Mouse (Mus musculus): Measurements from ENCODE around the gene Plch2. TPM values are rescaled to one million over a fixed set of nuclear protein-coding genes. Genes with fewer than 3 reads are reported as not detected.

Gene Plch2
- total RNA-seq, 2 experiments from 2014 or later = 0.38 TPM; not detected in 1

- no peak for TF ChIP-seq CTCF (IDR thresholded peaks at IDR 0.05)
- intact Hi-C loops (cut with DNase I) = loop anchor here (5.0 to 10.0 kb wide), 2 partner anchors 106 to 234 kb away; partner anchors contain the start of genes Hes5, Pank4 and Ttc34
- Histone ChIP-seq H3K27ac (no peak overlapping the region; the same call in 1 of the 2 replicates), H3K4me3 (peak overlapping the region; percentile 89; the same call in 1 of the 2 replicates)
- no peak for DNase-seq
Measured at GRCm38 (mm10) chr4:155068357-155068972, 11.9 kb upstream of the Plch2 start.

DNA sequence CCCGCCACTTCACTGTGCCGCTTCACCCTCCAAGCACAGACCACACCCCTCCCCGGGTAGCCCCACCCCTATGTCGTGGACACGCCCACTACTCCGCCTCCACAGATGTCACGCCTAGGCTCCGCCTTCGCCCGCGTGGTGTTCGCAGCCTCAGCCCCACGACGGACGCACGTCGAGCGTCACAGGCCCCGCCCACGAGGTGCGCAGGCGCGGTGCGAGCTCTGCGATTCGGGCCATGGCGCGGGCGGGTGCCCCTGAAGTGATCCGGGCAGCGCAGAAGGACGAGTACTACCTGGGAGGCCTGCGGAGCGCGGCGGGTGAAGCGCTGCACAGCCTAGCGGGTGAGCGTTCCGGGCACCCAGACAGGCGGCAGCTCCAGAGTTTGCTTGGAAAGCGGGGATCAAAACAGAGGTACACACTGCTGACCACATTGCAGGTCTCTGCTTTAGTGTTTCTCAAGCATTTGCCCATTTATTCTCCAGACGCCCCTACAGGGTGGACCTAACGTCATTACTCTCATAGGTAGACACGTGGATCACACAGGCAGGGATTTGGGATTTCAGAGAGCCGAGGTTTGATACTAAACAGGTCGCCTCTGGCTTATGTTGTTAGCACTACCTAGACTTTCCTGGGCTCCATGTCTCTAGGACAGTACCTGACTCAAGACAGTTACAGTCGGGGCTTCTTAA lies 10.4 kb upstream of the Plch2 start, which contains the start of gene Pex10:
Gene Pex10, plus strand, starts transcription at position 183 of the 689 bp plus-strand sequence.
- H3K27ac ChIP-seq = peak within 1 kb of the TSS; percentile 99
- no peak for TF ChIP-seq CTCF (IDR thresholded peaks at IDR 0.05)
- peak; percentile 98 for DNase-seq
- intact Hi-C loops (cut with DNase I) = loop anchor here (1.0 to 10.0 kb wide), 4 partner anchors 105 to 232 kb away; partner anchors contain the start of genes Hes5, Pank4 and Ttc34
- peak within 1 kb of the TSS; percentile 89 for H3K4me3 ChIP-seq

DNA sequence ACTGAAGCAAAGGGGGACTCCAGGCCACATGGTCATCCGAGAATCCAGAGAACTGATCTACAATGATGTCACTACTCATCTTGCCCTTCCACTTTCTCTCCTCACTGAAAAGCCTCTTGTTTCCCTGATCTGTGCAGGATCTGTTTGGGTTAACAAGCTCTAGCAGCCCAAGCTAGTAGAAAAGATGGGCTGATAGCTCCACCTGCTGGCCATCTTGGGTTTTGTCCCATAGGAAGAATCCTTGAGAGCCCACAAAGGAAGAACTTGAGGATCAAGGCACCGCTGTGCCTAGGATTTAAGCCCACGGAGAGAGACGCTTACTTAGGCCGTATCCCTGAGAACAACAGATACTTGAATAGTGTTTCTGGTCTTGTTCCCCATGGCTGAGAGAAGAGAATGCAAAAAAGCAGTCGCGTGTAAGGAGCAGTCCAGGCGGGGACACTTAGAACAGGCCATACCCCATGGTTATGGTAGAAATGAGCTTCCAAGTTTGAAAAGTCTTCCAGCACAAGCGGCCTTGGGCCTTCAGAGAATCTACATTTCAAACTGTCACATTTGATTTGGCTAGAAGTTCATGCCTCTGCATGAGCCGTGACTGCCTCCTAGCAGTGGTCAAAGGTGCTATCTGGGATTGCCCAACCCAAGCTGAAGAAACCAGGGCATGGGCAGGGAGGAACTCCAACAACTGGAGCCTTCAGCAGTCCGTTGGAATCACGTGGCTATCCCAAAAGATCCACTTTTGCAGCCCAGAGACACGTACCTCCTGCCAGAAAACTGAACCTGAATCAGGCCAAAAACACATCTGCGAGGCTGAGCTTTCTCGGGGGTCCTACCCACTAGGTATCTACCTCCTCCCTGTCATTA lies 9.6 kb upstream of the Plch2 start:
- Histone ChIP-seq H3K4me3 (peak overlapping the region; percentile 89), H3K27ac (peak overlapping the region; percentile 99)
- DNase-seq = peak; percentile 88
- intact Hi-C loops (cut with DNase I) = loop anchor here (1.0 to 10.0 kb wide), 4 partner anchors 104 to 231 kb away; partner anchors contain the start of genes Hes5, Pank4 and Ttc34
- TF ChIP-seq CTCF (IDR thresholded peaks at IDR 0.05) = peak; percentile 91

- Histone ChIP-seq H3K27ac (no peak overlapping the region), H3K4me3 (no peak overlapping the region)
- intact Hi-C loops (cut with DNase I) = loop anchor here (5.0 to 10.0 kb wide), 2 partner anchors 77 to 230 kb away; partner anchors contain the start of gene Ttc34
- DNase-seq = no peak
- TF ChIP-seq CTCF (IDR thresholded peaks at IDR 0.05) = no peak
Measured at GRCm38 (mm10) chr4:155064474-155064873, 7.9 kb upstream of the Plch2 start.

GRCm38 (mm10) chr4:155063895-155064294 lies 7.3 kb upstream of the Plch2 start:
- no peak for TF ChIP-seq CTCF (IDR thresholded peaks at IDR 0.05)
- intact Hi-C loops (cut with DNase I) = loop anchor here (5.0 to 10.0 kb wide), 2 partner anchors 77 to 229 kb away; partner anchors contain the start of gene Ttc34
- Histone ChIP-seq H3K27ac (no peak overlapping the region), H3K4me3 (no peak overlapping the region)
- DNase-seq = no peak

DNA sequence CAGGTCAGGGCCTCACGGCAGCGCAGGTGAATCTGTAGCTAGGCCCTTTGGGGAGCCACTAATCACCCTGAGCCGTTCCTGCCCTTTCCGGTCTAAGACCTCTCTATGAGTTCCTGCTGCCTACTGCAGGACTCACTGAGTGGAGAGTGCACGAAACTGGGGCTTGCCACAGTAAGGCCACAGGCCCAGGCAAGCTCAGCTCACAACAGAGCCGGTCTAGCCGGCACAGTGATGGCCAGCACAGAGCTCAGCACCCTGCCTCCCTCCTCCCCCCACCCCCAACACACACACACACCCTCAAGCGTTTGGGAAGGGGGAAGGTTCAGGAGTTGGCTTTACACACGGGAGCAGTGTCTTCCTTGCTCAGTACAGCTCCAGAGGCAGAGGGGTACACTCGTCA lies 1.7 kb upstream of the Plch2 start:
- no peak for DNase-seq
- intact Hi-C loops (cut with DNase I) = no loop called here
- no peak for TF ChIP-seq CTCF (IDR thresholded peaks at IDR 0.05)
- Histone ChIP-seq H3K4me3 (no peak overlapping the region), H3K27ac (no peak overlapping the region)

- no peak overlapping the region for H3K4me3 ChIP-seq
- DNase-seq = no peak
- TF ChIP-seq CTCF (IDR thresholded peaks at IDR 0.05) = no peak
- intact Hi-C loops (cut with DNase I) = no loop called here
- H3K27ac ChIP-seq = no peak overlapping the region
Measured at GRCm38 (mm10) chr4:155050116-155050515, 6.5 kb downstream of the Plch2 start.

GRCm38 (mm10) chr4:155046636-155047035 lies 9.9 kb downstream of the Plch2 start:
- no peak for DNase-seq
- Histone ChIP-seq H3K27ac (no peak overlapping the region), H3K4me3 (no peak overlapping the region)
- intact Hi-C loops (cut with DNase I) = no loop called here
- TF ChIP-seq CTCF (IDR thresholded peaks at IDR 0.05) = no peak

- H3K27ac ChIP-seq = no peak overlapping the region
- intact Hi-C loops (cut with DNase I) = loop anchor here (5.0 kb wide), 1 partner anchor 41 kb away; no protein-coding TSS in a partner anchor
- no peak for TF ChIP-seq CTCF (IDR thresholded peaks at IDR 0.05)
- DNase-seq = no peak
- peak overlapping the region; percentile 47 for H3K4me3 ChIP-seq
Measured at GRCm38 (mm10) chr4:155043289-155043625, 13.3 kb downstream of the Plch2 start.

DNA sequence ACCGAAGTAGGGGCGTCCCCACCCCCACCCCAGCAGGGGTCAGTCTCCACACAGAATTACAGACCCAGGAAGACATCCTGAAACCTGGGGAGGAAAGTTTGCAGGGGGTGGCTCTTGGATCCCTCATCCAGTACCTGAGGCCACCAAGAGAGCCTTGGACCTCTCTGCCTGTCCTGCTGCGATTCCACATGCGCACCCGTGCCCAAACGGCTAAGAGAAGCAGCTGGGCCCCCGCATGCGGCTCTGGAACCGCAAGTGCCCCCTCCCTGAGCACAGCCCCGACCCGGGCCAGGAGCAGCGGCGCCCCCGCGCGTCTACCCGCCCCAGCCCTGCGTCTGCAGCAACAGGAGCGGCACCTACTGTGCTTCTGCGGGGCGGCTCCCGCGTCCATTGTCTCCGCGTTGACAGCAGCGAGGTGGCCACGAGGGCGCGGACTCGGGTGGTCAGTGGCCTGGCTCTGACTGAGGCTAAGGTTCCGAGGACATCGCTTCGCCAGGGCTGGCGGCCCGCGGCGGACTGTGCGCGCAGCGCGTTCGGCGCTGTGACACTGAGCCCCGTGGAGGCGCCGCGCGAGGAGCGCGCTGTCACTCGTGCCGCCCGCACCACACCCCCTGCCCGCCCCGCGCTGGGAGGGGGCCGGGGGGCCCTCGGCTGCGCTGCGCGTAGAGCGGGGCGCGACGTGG lies 13.8 kb downstream of the Plch2 start:
- TF ChIP-seq CTCF (IDR thresholded peaks at IDR 0.05) = no peak
- intact Hi-C loops (cut with DNase I) = loop anchor here (5.0 kb wide), 1 partner anchor 40 kb away; no protein-coding TSS in a partner anchor
- no peak for DNase-seq
- Histone ChIP-seq H3K27ac (no peak overlapping the region), H3K4me3 (peak overlapping the region; percentile 47)

GRCm38 (mm10) chr4:155040696-155041095 lies 15.9 kb downstream of the Plch2 start:
- DNase-seq = no peak
- Histone ChIP-seq H3K27ac (no peak overlapping the region), H3K4me3 (no peak overlapping the region)
- TF ChIP-seq CTCF (IDR thresholded peaks at IDR 0.05) = no peak
- intact Hi-C loops (cut with DNase I) = loop anchor here (5.0 kb wide), 1 partner anchor 38 kb away; no protein-coding TSS in a partner anchor

DNA sequence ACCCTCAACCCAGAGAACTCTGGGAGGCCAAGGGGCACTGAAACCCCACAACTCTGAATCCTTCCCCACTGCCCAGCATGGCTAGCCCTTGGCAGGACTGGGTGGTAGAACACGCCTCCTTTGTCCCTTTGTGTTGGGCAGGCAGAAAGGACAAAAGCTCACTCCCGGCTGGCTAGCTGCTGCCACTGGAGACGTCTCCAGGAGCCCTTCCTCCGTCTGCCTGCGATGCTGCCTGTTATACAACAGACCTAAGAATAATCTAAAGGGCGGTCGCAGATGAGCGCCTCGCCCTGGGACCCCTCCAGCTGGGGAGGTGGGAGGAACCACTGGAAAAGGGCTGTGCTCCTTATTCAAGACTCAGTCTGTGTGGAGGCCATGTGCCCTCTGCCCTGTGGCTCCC lies 16.4 kb downstream of the Plch2 start:
- no peak for TF ChIP-seq CTCF (IDR thresholded peaks at IDR 0.05)
- H3K27ac ChIP-seq = no peak overlapping the region
- intact Hi-C loops (cut with DNase I) = loop anchor here (5.0 kb wide), 1 partner anchor 38 kb away; no protein-coding TSS in a partner anchor
- H3K4me3 ChIP-seq = no peak overlapping the region
- DNase-seq = no peak
